Mouse (Mus musculus): Measurements from ENCODE around the gene Hist1h4b.

- TF ChIP-seq CTCF (IDR thresholded peaks at IDR 0.05; ENCODE audit: control insufficient read depth, insufficient read depth, insufficient read length) (no peak), MAX (IDR thresholded peaks at IDR 0.05) (no peak), USF1 (IDR thresholded peaks at IDR 0.05; ENCODE audit: low read depth) (no peak), CEBPB (IDR thresholded peaks at IDR 0.05; ENCODE audit: low read depth) (no peak), MYOG (IDR thresholded peaks at IDR 0.05; ENCODE audit: control insufficient read depth, extremely low read depth, insufficient read length) (no peak), FOSL1 (IDR thresholded peaks at IDR 0.05; ENCODE audit: insufficient read depth, low read length, poor library complexity, severe bottlenecking) (no peak), MYOD1 (IDR thresholded peaks at IDR 0.05; ENCODE audit: control insufficient read depth, insufficient read length, low read depth) (no peak)
Observed at GRCm38 (mm10) chr13:23752742-23753172, 4.1 kb upstream of the Hist1h4b start.

All from C2C12 (cell line).